Mouse (Mus musculus): ENCODE measurements at regions not wholly inside any gene's neighbourhood (a gene's known extent, or its start where the extent isn't known, plus 50 kb on each side); places are given as distances from the start of the nearest gene placed in this dataset.

GRCm38 (mm10) chr9:41212303-41212901, 50.9 kb upstream of the Ubash3b start:
- TF ChIP-seq CTCF (IDR thresholded peaks at IDR 0.05; ENCODE audit: low read depth) (no peak), EP300 (IDR thresholded peaks at IDR 0.05; ENCODE audit: low read depth) (no peak)
